Mouse (Mus musculus) liver, adult 2 months (tissue): ENCODE measurements around the gene Zfp148.

Source experiments
- CTCF ChIP-seq: fragments of 200-500 bp; IDR thresholded peaks from 2 replicates; pipeline ENCODE4 v1.5.1; 2011; ENCODE audit warnings: low read depth, low read length, control low read depth
- POLR2A ChIP-seq: fragments of 200-500 bp; IDR thresholded peaks from 2 replicates; pipeline ENCODE4 v1.6.1; 2011; ENCODE audit warnings: low read length, control low read depth; ENCODE audit not compliant: insufficient read depth; ENCODE audit errors: extremely low read depth

DNA sequence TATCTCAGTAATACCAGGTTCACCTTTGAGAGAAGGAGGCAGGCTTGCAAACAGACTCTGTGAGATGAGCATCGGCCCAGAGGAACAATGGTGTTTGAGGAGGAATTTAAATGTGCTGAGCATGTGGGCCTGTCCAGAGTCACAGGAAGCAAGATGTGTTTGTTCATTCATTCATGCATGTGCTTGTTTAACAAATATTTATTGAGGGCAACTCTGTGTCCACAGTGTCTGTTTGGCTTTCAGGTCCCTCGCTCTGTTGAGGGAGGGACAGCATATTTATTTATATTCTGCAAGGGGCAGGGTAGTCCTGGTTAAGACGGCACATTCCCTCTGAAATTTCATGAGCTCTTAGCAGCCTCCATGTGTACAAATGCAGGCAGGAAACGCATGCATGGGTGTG is 42.1 kb upstream of the Zfp148 start:
- TF ChIP-seq POLR2A (no peak), CTCF (no peak)
